Mouse (Mus musculus) heart, postnatal 10 days (tissue): Measurements from ENCODE around the gene Qprt. TPM values are rescaled to one million over a fixed set of nuclear protein-coding genes. Genes with fewer than 3 reads are reported as not detected.

Experiments
- DNase-seq, 2 experiments: peaks; one replicate each; pipeline ENCODE4 v3.0.0; 2021
- intact Hi-C: fragments of 180-260 bp; cut with DNase I; formaldehyde crosslinking; loops from one replicate; pipeline ENCODE4 v1.15.1; 2025
- total RNA-seq, 2 experiments: library from RNA; stranded (reverse); gene quantifications; 2 replicates each; pipeline ENCODE4 v1.2.3; 2021

The Qprt gene
- total RNA-seq, 2 experiments from 2014 or later, result 0.29 TPM; not detected in 1

- DNase-seq, result no peak
- intact Hi-C loops, result no loop called here
Measured at GRCm38 (mm10) chr7:127076188-127076587, 45.8 kb downstream of the Qprt start.

GRCm38 (mm10) chr7:127073221-127073620 lies 48.8 kb downstream of the Qprt start:
- peak; percentile 24 to 30 for DNase-seq
- intact Hi-C loops, result no loop called here

- intact Hi-C loops, result no loop called here
- no peak for DNase-seq
Measured at GRCm38 (mm10) chr7:127070871-127071413, 51.1 kb downstream of the Qprt start.

DNA sequence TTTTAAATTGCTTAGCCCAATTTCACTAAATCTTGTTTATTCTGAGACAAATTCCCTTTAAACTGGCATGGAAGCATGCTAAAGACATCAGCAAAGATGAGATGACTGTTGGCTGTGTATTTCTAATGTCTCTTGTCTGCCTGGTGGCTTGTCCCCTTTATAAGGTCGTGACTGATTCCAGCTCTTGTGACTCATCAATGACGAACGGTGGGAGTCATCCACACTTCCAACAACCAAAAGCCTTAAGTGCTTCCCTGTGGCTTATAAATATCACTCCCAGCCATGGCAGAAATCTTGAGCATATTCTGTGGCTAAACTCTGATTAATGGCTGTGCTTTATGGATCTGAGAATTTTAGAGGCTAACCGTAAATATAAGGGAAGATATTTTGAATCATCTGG lies 55.7 kb downstream of the Qprt start:
- intact Hi-C loops, result no loop called here
- DNase-seq, result no peak

DNA sequence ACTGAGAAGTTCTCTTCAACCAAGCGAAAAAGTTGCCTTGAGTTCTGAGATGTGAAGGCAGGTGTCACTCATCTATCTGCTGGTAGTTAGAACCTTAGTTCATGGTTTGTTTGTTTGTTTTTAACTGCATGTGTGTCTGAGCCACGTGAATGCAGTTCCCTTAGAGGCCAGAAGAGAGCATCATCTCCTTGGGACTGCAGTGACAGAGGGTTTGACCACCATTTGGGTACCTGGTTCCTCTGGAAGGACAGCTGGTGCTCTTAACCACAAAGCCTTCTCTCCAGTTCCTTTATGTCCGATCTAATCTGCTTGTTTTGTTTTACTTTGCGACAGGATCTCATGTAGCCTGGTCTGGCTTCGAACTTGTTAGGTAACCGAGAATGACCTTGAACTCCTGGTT lies 56.5 kb downstream of the Qprt start:
- intact Hi-C loops, result no loop called here
- DNase-seq, result no peak

Other genes starting within 250 kb of the Qprt start
- gene Taok2, start 237.5 kb downstream of the Qprt start, total RNA-seq, result 10 to 100 TPM; 65.6 to 65.7 TPM
- gene Tmem219, start 199.3 kb downstream of the Qprt start, total RNA-seq, result 10 to 100 TPM; 16.3 to 17.6 TPM
- 1 to 10 TPM; 7.7 to 9.7 TPM for gene Kctd13, start 193.3 kb downstream of the Qprt start, total RNA-seq
- gene Asphd1, start 172.6 kb downstream of the Qprt start, total RNA-seq, result not detected
- 10 to 100 TPM; 23.3 to 30.4 TPM for gene Sez6l2, start 171.7 kb downstream of the Qprt start, total RNA-seq
- 10 to 100 TPM; 73.8 to 82.0 TPM for gene Cdipt, start 146.3 kb downstream of the Qprt start, total RNA-seq
- gene Cdiptos, start 146.1 kb downstream of the Qprt start, total RNA-seq, result under 1 TPM; 0.47 to 0.84 TPM
- 10 to 100 TPM; 45.3 to 50.1 TPM for gene Mvp, start 107.6 kb downstream of the Qprt start, total RNA-seq
- not detected for gene Pagr1b, start 105.7 kb downstream of the Qprt start, total RNA-seq
- 10 to 100 TPM in 1 of 2 experiments, 1 to 10 TPM in 1; 6.4 to 19.6 TPM for gene Pagr1a, start 104.9 kb downstream of the Qprt start, total RNA-seq
- 10 to 100 TPM; 19.0 to 27.2 TPM for gene Gm42742, start 101.1 kb downstream of the Qprt start, total RNA-seq
- gene Prrt2, start 101.0 kb downstream of the Qprt start, total RNA-seq, result 1 to 10 TPM; 1.0 to 2.3 TPM
- gene Maz, start 95.2 kb downstream of the Qprt start, total RNA-seq, result 100 to 1,000 TPM; 106 to 113 TPM
- gene Kif22, start 79.8 kb downstream of the Qprt start, total RNA-seq, result 10 to 100 TPM; 15.3 to 17.6 TPM
- gene Zg16, start 34.9 kb downstream of the Qprt start, total RNA-seq, result not detected
- gene AI467606, start 30.9 kb downstream of the Qprt start, total RNA-seq, result 1 to 10 TPM in 1 of 2 experiments, under 1 TPM in 1; 0.94 to 1.5 TPM
- under 1 TPM; 0.72 to 0.84 TPM for gene Spn, start 15.6 kb upstream of the Qprt start, total RNA-seq
- gene Cd2bp2, start 73.8 kb upstream of the Qprt start, total RNA-seq, result 10 to 100 TPM; 46.8 to 49.2 TPM
- gene Tbc1d10b, start 86.2 kb upstream of the Qprt start, total RNA-seq, result 10 to 100 TPM; 35.3 to 37.2 TPM
- 1 to 10 TPM; 1.7 to 2.5 TPM for gene Mylpf, start 86.7 kb upstream of the Qprt start, total RNA-seq
- 1 to 10 TPM; 6.8 to 8.8 TPM for gene Zfp553, start 110.8 kb upstream of the Qprt start, total RNA-seq
- 10 to 100 TPM; 11.5 to 15.5 TPM for gene Sept1, start 110.9 kb upstream of the Qprt start, total RNA-seq
- gene Zfp771, start 122.0 kb upstream of the Qprt start, total RNA-seq, result 10 to 100 TPM; 14.3 to 15.9 TPM
- 10 to 100 TPM; 45.2 to 48.5 TPM for gene Dctpp1, start 138.5 kb upstream of the Qprt start, total RNA-seq
- gene Sephs2, start 151.8 kb upstream of the Qprt start, total RNA-seq, result 10 to 100 TPM; 39.4 to 49.4 TPM
- gene Itgal, start 174.0 kb upstream of the Qprt start, total RNA-seq, result 1 to 10 TPM; 2.8 to 3.7 TPM
- 10 to 100 TPM; 40.4 to 43.0 TPM for gene Zfp768, start 223.4 kb upstream of the Qprt start, total RNA-seq